Comparison of ENCODE assay signal across 9 mouse cellular contexts in genomic region chr11:105182461-105182855, GRCm38 (mm10). TPM values are rescaled to one million over a fixed set of nuclear protein-coding genes. Genes with fewer than 3 reads are reported as not detected.
DNase-seq lines count a peak whose midpoint lies in the region; ATAC-seq and TF ChIP-seq lines count a peak whose summit lies in the region.
"Had no signal": no experiment of that assay in that cellular context is flagged by ENCODE, and none has a peak within 500 bp of the region (broad histone marks: within the 10 kb centered on the region; RNA-seq: fewer than 3 reads in every experiment).

No protein-coding gene starts in this region.

- peak overlapping the region; percentile 79 for H3K9ac ChIP-seq in heart, embryonic 16.5 days (ENCODE audit: low read length)
- H3K9ac ChIP-seq in ES-E14 (ENCODE audit: insufficient read depth, low read depth, low read length, poor library complexity, severe bottlenecking) = peak overlapping the region; percentile 98
- peak overlapping the region; percentile 99 for H3K9ac ChIP-seq in forebrain, embryonic 13.5 days
- H3K9ac ChIP-seq in liver, embryonic 16.5 days (ENCODE audit: low read depth, low read length) = peak overlapping the region; percentile 100

- peak overlapping the region; percentile 62 for H3K4me3 ChIP-seq in heart, embryonic 16.5 days (ENCODE audit: low read length)
- H3K4me3 ChIP-seq in ES-E14 (ENCODE audit: insufficient read depth in 1 of 2, low read depth in 1 of 2, low read length in 2 of 2, poor library complexity in 1 of 2, severe bottlenecking in 1 of 2) = peak overlapping the region; percentile 76 to 98
- H3K4me3 ChIP-seq in forebrain, embryonic 13.5 days = peak overlapping the region; percentile 93
- H3K4me3 ChIP-seq in liver, embryonic 16.5 days (ENCODE audit: low read depth, low read length) = peak overlapping the region; percentile 98

- peak overlapping the region; percentile 82 for H3K4me2 ChIP-seq in heart, embryonic 16.5 days (ENCODE audit: low read depth, low read length)
- peak overlapping the region; percentile 70 for H3K4me2 ChIP-seq in forebrain, embryonic 13.5 days
- H3K4me2 ChIP-seq in liver, embryonic 16.5 days (ENCODE audit: low read depth, low read length) = peak overlapping the region; percentile 65

- no peaks in the 10 kb centered on the region for H3K27me3 ChIP-seq in heart, embryonic 16.5 days (ENCODE audit: control insufficient read depth, insufficient read depth, low read length)
- H3K27me3 ChIP-seq in forebrain, embryonic 13.5 days = no peaks in the 10 kb centered on the region
- no peaks in the 10 kb centered on the region for H3K27me3 ChIP-seq in liver, embryonic 16.5 days (ENCODE audit: control insufficient read depth, insufficient read depth, low read depth, low read length)

- no peak for ATAC-seq in heart, embryonic 16.5 days (replicated peaks; ENCODE audit: extremely low read depth, insufficient read depth, low FRiP score)
- ATAC-seq in forebrain, embryonic 13.5 days = no peak
- ATAC-seq in liver, embryonic 16.5 days (ENCODE audit: low read depth) = no peak

- peaks cover 22% of the 10 kb centered on the region for H3K4me1 ChIP-seq in heart, embryonic 16.5 days (ENCODE audit: control insufficient read depth, insufficient read depth, low read length)
- H3K4me1 ChIP-seq in ES-E14 (ENCODE audit: control insufficient read depth in 2 of 2, insufficient read depth in 2 of 2, low read length in 2 of 2, poor library complexity in 1 of 2) = peaks cover 0 to 2% of the 10 kb centered on the region in 2 experiments; a peak in 2 of 4 replicates
- peaks cover 22% of the 10 kb centered on the region for H3K4me1 ChIP-seq in forebrain, embryonic 13.5 days
- peaks cover 19% of the 10 kb centered on the region for H3K4me1 ChIP-seq in liver, embryonic 16.5 days (ENCODE audit: control insufficient read depth, low read depth, low read length)

- peaks cover 16% of the 10 kb centered on the region for H3K36me3 ChIP-seq in heart, embryonic 16.5 days (ENCODE audit: control insufficient read depth, insufficient read depth)
- peaks cover 2% of the 10 kb centered on the region for H3K36me3 ChIP-seq in ES-E14 (ENCODE audit: control insufficient read depth, insufficient read depth, low read length, poor library complexity, severe bottlenecking)
- H3K36me3 ChIP-seq in forebrain, embryonic 13.5 days (ENCODE audit: poor library complexity, severe bottlenecking) = peaks cover 24% of the 10 kb centered on the region
- peaks cover 15% of the 10 kb centered on the region for H3K36me3 ChIP-seq in liver, embryonic 16.5 days (ENCODE audit: control insufficient read depth, insufficient read depth)

- 2% methylated on average over 4 of the region's 4 CpGs for WGBS in heart, embryonic 16.5 days
- WGBS in forebrain, embryonic 13.5 days = 5% methylated on average over 4 of the region's 4 CpGs
- WGBS in liver, embryonic 16.5 days (ENCODE audit: insufficient replicate concordance) = 2% methylated on average over 4 of the region's 4 CpGs

- no peak for DNase-seq in heart, adult 18-20 months
- DNase-seq in ES-E14 (ENCODE audit: low read depth, low spot score) = no peak
- DNase-seq in T-cell, adult 2 months (ENCODE audit: low spot score) = no peak
- no peak for DNase-seq in spleen, adult 12 weeks (ENCODE audit: low spot score)
- DNase-seq in frontal cortex, postnatal 10 days (ENCODE audit: low spot score in 2 of 2) = no peak

- in situ Hi-C loops in ES-E14 (cut with MboI; ENCODE audit: low sequenced_read_pairs in 2 of 2, unreplicated experiment in 2 of 2) = no loop called here

- H3K9me3 ChIP-seq in heart, embryonic 16.5 days (replicated peaks; ENCODE audit: control insufficient read depth, low read length) = no peaks in the 10 kb centered on the region
- H3K9me3 ChIP-seq in ES-E14 (ENCODE audit: control insufficient read depth, insufficient read depth, low read depth, low read length) = no peaks in the 10 kb centered on the region
- no peaks in the 10 kb centered on the region for H3K9me3 ChIP-seq in forebrain, embryonic 13.5 days (replicated peaks)
- H3K9me3 ChIP-seq in liver, embryonic 16.5 days (replicated peaks; ENCODE audit: control insufficient read depth, low read length) = no peaks in the 10 kb centered on the region

- peak overlapping the region; percentile 97 for H3K27ac ChIP-seq in heart, embryonic 16.5 days (ENCODE audit: low read length)
- H3K27ac ChIP-seq in ES-E14 (ENCODE audit: insufficient read depth, low read depth, low read length, poor library complexity, severe bottlenecking) = peak overlapping the region; percentile 87
- H3K27ac ChIP-seq in forebrain, embryonic 13.5 days = peak overlapping the region; percentile 93
- H3K27ac ChIP-seq in liver, embryonic 16.5 days (ENCODE audit: low read length) = peak overlapping the region; percentile 94

TF ChIP-seq in ES-E14, 5 proteins besides CTCF, POLR2A, EP300 and RAD21:
- no peak for TF ChIP-seq CHD2 (IDR thresholded peaks at IDR 0.05; ENCODE audit: low read depth, low read length)
- no peak for TF ChIP-seq MAFK (IDR thresholded peaks at IDR 0.05; ENCODE audit: insufficient read depth, low read depth, low read length)
- no peak for TF ChIP-seq HCFC1 (IDR thresholded peaks at IDR 0.05; ENCODE audit: borderline replicate concordance, insufficient read depth, low read length)
- TF ChIP-seq ZC3H11A (IDR thresholded peaks at IDR 0.05; ENCODE audit: borderline replicate concordance, low read depth, low read length) = no peak
- no peak for TF ChIP-seq ZNF384 (IDR thresholded peaks at IDR 0.05; ENCODE audit: low read depth, low read length)
TF ChIP-seq in ES-E14: peak in this region for 0.

RNA-seq across cellular contexts. Expression of gene Tlk2, which starts 3.9 kb away (rescaled TPM):
- 12.9 and 15.3 TPM in 2 replicates for polyA plus RNA-seq in heart, embryonic 16.5 days (2015; fragmentation: Nextera tagmentation; extraction: Ambion mirVana)
- total RNA-seq in heart, adult 18-20 months (2021) = 10 to 100 TPM; 31.2 to 32.0 TPM
- 75.5 and 96.2 TPM in 2 replicates for total RNA-seq in ES-E14 (2012; rRNA removed)
- polyA plus RNA-seq in forebrain, embryonic 13.5 days (2015; fragmentation: Nextera tagmentation; extraction: Ambion mirVana) = 19.3 and 21.0 TPM in 2 replicates
- polyA plus RNA-seq in liver, embryonic 16.5 days (2015; fragmentation: Nextera tagmentation; extraction: Ambion mirVana) = 5.5 and 6.6 TPM in 2 replicates

RNA-seq across cellular contexts. Expression of gene Gm10842, which starts 35.8 kb away (rescaled TPM):
- not detected in 2 replicates for polyA plus RNA-seq in heart, embryonic 16.5 days (2015; fragmentation: Nextera tagmentation; extraction: Ambion mirVana)
- not detected for total RNA-seq in heart, adult 18-20 months (2021)
- not detected in 2 replicates for total RNA-seq in ES-E14 (2012; rRNA removed)
- polyA plus RNA-seq in forebrain, embryonic 13.5 days (2015; fragmentation: Nextera tagmentation; extraction: Ambion mirVana) = not detected in 2 replicates
- not detected in 2 replicates for polyA plus RNA-seq in liver, embryonic 16.5 days (2015; fragmentation: Nextera tagmentation; extraction: Ambion mirVana)
- polyA plus RNA-seq: large intestine, adult 2 months had no signal

RNA-seq across cellular contexts. Expression of gene Mettl2, which starts 56.2 kb away (rescaled TPM):
- 23.0 and 28.1 TPM in 2 replicates for polyA plus RNA-seq in heart, embryonic 16.5 days (2015; fragmentation: Nextera tagmentation; extraction: Ambion mirVana)
- 10 to 100 TPM; 10.2 to 10.3 TPM for total RNA-seq in heart, adult 18-20 months (2021)
- total RNA-seq in ES-E14 (2012; rRNA removed) = 44.2 and 57.6 TPM in 2 replicates
- polyA plus RNA-seq in forebrain, embryonic 13.5 days (2015; fragmentation: Nextera tagmentation; extraction: Ambion mirVana) = 31.9 and 32.7 TPM in 2 replicates
- 13.8 and 15.1 TPM in 2 replicates for polyA plus RNA-seq in liver, embryonic 16.5 days (2015; fragmentation: Nextera tagmentation; extraction: Ambion mirVana)
